Mouse (Mus musculus) gastrocnemius, postnatal 25 days (tissue): ENCODE results near the gene Ano6. TPM values are rescaled to one million over a fixed set of nuclear protein-coding genes. Genes with fewer than 3 reads are reported as not detected.

Source experiments
- DNase-seq: peaks from one replicate; pipeline ENCODE4 v3.0.0; 2022
- long read RNA-seq, 2 experiments: library from polyadenylated mRNA; stranded (forward); transcript quantifications; one replicate each; pipeline ENCODE4 v2.0.0; 2021
- total RNA-seq, 2 experiments: library from RNA; stranded (reverse); gene quantifications; 1 replicate in 1 of 2; 2 replicates in 1 of 2; pipeline ENCODE4 v1.2.3; 2021

Gene Ano6
- total RNA-seq: 10 to 100 TPM; 39.5 to 39.6 TPM
- long read RNA-seq, experiment 1, full-length matches to known transcripts: 3 of 17 reads
- long read RNA-seq, experiment 1, partial matches to known transcripts: 5 of 17 reads
- long read RNA-seq, experiment 1, other reads (novel, unspliced or antisense): 9 of 17 reads
- long read RNA-seq, experiment 2, full-length matches to known transcripts: 7 of 20 reads
- long read RNA-seq, experiment 2, partial matches to known transcripts: 7 of 20 reads
- long read RNA-seq, experiment 2, other reads (novel, unspliced or antisense): 6 of 20 reads

DNA sequence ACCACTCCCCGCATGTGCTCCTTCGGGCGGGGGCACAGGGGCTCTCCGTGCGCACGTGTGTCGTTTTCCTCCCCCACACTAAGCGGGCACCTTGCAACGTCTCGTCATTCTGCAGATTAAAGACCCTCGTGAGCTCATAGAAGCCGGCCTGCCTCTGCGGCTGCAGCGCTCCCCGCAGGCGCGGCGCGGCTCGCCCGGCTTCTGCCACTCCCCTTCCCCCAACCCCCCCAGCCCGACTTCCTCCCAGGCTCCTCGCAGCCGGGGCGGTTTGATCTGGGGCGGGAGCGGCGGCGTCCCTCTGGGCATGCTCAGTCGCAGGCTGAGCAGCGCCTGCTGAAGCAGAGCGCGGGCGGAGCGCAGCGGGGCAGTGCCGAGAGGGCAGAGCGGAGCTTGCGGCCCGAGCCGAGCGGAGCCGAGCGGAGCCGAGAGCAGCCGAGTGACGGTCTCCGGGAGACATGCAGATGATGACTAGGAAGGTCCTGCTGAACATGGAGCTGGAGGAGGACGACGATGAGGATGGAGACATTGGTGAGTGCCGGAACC is at the start of gene Ano6:
Ano6 (plus strand) TSS at position 315 of the 543 bp plus-strand sequence.
- peak; percentile 96 for DNase-seq

- DNase-seq: no peak
These were observed 47.7 kb upstream of the Ano6 start for GRCm38 (mm10) chr15:95742955-95743354.

GRCm38 (mm10) chr15:95743856-95744255 is 46.8 kb upstream of the Ano6 start:
- no peak for DNase-seq

GRCm38 (mm10) chr15:95745346-95746106 is 45.1 kb upstream of the Ano6 start:
- DNase-seq: no peak

GRCm38 (mm10) chr15:95746513-95746912 is 44.1 kb upstream of the Ano6 start:
- DNase-seq: no peak

GRCm38 (mm10) chr15:95746955-95747931 is 43.4 kb upstream of the Ano6 start:
- DNase-seq: no peak

DNA sequence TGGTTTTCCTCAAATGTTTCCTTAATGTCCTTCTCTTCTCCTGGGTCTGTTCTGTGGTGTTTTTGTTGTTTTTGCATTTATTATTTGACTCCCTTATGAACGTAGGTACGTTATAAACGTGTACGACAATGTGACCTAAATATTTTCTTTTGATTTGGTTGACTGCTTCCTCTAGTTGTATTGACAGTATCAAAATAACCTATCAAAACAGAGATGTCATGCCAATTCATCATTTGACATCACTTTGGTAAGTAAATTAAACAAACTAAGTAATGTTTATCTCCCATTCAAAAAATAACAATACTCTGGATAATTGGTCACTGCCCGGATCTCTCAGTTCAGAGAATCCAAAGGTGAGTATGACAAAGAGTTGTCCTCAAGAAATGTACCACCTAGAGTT is 41.4 kb upstream of the Ano6 start:
- no peak for DNase-seq

- no peak for DNase-seq
These were observed 40.6 kb upstream of the Ano6 start for GRCm38 (mm10) chr15:95750038-95750437.

DNA sequence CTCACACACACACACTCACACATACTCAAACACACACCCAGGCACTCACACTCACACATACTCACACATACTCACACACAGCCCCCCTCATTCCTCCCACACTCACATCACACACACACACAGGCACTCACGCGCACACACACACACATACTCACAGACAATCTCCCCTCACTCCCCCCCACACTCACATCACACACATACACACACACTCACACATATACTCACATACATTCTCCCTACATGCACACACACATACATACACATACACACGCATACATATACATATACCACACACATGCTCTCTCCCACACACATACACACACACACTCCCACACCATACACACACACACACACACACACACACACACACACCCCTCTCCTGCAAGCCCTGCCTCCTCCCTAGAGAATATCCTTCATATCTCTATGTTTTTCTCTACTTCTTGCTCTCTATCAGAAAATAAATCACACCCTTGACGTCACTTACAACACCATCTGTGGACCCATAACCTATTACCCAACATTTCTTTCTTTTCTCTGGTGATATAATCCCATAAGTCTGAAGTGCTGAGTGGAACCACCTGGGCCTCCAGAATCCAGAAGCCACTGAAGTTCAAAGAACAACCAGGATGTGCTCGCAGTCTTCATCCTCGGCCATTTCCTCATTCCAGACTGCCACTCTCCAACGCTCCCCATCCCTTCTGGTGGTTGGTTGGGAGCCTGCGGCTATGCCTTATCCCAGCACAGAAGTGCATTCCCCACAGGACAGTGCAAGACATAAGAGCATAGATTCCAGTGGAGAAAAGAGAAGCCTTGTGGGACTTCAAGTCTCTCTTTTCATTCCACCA is 38.6 kb upstream of the Ano6 start:
- no peak for DNase-seq

DNA sequence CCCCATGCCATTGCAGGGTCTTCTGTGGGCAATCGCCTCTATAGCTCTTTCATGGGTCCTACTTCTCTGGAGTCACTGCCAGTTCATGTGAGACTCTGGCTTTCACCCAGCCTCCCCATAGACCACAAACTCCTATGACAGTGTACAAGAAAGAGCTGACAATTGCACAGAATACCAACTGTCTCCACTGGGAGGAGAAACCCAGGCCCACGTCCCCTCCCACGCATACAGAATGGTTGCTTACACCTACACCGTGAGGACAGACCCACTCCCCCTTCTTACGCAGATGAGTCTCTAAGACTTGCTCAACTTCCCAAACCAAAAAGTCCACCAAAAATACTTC is 38.0 kb upstream of the Ano6 start:
- no peak for DNase-seq

DNA sequence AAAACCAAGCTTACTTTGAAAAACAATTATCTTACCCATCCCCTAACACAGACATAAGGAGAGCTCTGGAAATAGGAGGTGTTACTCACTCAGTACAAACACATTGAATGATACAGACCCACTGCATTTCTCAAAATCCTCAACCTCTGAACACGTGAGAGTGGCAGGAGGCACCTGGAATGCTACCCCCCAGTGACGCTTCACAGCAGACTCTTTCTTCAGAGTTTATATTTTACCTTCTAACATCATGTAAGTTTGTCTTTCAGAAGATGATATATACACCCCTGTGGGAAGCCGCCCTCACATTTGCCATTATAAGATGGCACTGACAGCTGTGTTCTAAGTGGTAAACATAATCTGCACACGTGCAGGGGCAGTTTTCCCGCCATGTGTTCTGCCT is 37.6 kb upstream of the Ano6 start:
- no peak for DNase-seq

- DNase-seq: peak; percentile 76
These were observed 33.5 kb upstream of the Ano6 start for GRCm38 (mm10) chr15:95757169-95757568.

- no peak for DNase-seq
These were observed 32.6 kb upstream of the Ano6 start for GRCm38 (mm10) chr15:95758069-95758468.

- DNase-seq: no peak
These were observed 31.8 kb upstream of the Ano6 start for GRCm38 (mm10) chr15:95758696-95759434.

- DNase-seq: no peak
These were observed 30.8 kb upstream of the Ano6 start for GRCm38 (mm10) chr15:95759857-95760256.

- DNase-seq: no peak
These were observed 29.2 kb upstream of the Ano6 start for GRCm38 (mm10) chr15:95761420-95761819.

- peak; percentile 55 for DNase-seq
These were observed 27.9 kb upstream of the Ano6 start for GRCm38 (mm10) chr15:95762661-95763303.

DNA sequence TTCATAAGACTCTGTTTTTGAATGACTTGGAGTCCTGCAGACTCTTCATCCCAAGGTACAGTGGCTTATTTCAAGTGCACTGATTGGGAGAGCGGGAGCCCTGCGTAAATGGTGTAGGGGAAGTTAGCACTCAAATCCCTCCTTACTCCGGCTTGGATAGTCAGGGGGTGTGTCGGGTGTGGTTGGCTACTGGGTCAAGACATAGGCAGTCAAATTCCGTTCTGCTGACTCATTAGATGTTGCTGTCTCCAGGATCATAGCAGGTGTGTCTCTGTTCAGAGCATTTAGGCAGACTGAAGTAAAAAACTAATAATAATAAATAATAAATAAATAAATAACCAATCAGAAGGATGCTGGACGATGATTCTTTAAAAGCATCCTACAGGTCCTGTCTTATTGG is 27.2 kb upstream of the Ano6 start:
- DNase-seq: no peak

- no peak for DNase-seq
These were observed 25.4 kb upstream of the Ano6 start for GRCm38 (mm10) chr15:95765271-95765670.

DNA sequence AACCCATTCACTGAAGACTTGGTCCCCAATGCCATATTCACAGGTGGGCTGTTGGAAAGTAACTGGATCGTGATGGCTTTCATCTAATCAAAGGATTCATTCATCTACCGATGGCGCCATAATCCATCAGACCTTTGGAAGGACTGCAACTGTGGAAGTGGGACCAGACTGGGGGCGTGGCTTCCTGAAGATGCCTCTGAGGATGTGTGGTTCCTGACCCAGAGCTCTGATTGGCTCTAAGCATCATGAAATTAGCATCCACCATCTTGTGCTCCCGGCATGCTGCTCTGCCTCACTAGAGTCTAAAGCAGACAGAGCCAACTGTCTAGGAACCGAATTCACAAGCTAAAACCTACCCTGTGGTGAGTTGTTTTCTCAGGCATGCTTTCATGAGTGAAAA is 24.7 kb upstream of the Ano6 start:
- no peak for DNase-seq
